Comparison of ENCODE assay signal across 8 mouse cellular contexts in the genomic region with DNA sequence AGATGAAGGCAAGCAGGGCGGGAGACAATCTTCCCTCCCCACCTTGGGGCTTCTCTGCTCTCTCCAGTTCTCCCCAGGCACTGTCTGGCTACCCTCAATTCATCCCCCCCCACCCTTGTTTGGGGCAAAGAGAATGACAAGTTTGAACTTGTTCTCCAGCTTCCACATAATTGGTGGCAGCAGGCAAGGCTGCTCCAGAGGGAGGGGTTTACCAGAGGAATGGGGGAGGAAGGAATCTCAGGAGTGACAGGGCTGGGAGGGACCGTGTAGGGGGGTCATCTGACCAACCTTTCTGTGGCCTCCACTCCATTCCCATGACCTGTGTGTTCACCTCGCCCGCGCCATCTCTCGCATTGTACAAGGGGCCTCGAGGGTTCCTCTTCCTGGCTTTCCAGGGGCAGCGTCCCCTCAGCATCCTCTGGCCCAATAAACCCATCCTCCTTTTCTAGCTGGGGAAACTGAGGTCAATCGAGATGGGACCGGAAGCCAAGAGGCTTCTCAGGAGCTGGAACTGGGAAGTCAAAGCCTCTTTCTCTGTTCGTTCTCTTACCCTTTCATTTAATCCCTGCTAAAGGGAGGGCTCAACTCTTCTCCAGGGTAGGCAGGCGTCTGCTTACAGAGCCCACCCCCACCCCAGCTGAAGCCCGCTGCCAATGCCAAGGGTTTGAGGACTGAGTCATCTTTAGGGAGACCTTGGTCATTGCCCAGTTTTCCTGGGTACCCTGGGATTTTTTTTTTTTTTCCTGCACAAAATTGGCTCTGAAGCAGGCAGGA. TPM values are rescaled to one million over a fixed set of nuclear protein-coding genes. Genes with fewer than 3 reads are reported as not detected.
DNase-seq lines count a peak whose midpoint lies in the region; ATAC-seq lines count a peak whose summit lies in the region.

No protein-coding gene starts in this region.

- no peak overlapping the region for H3K9ac ChIP-seq in kidney, embryonic 15.5 days
- H3K9ac ChIP-seq in hindbrain, embryonic 15.5 days = no peak overlapping the region
- H3K9ac ChIP-seq in neural tube, embryonic 14.5 days (replicated peaks; ENCODE audit: low read depth, low read length) = no peak overlapping the region; the same call in 1 of the 2 replicates

- peak overlapping the region; percentile 95 for H3K4me2 ChIP-seq in kidney, embryonic 15.5 days
- peak overlapping the region; percentile 93 for H3K4me2 ChIP-seq in hindbrain, embryonic 15.5 days
- peak overlapping the region; percentile 70; the same call in 1 of the 2 replicates for H3K4me2 ChIP-seq in neural tube, embryonic 14.5 days (ENCODE audit: low read depth, low read length)

- no peak for DNase-seq in kidney, adult 18-20 months
- peak; percentile 58 for DNase-seq in embryonic facial prominence, embryonic 10.5 days (ENCODE audit: low spot score)
- no peak for DNase-seq in right cerebral cortex, adult 2 months (ENCODE audit: low spot score in 2 of 2)
- DNase-seq in kidney, postnatal 10 days = no peak
- no peak for DNase-seq in T-cell, adult 2 months (ENCODE audit: low spot score)

- peak overlapping the region; percentile 91 for H3K27ac ChIP-seq in kidney, embryonic 15.5 days
- peak overlapping the region; percentile 96 for H3K27ac ChIP-seq in embryonic facial prominence, embryonic 10.5 days (replicated peaks)
- peak overlapping the region; percentile 85 for H3K27ac ChIP-seq in hindbrain, embryonic 15.5 days (replicated peaks)
- H3K27ac ChIP-seq in neural tube, embryonic 14.5 days (ENCODE audit: low read depth, low read length) = peak overlapping the region; percentile 88

- H3K36me3 ChIP-seq in kidney, embryonic 15.5 days = no peaks in the 10 kb centered on the region
- no peaks in the 10 kb centered on the region for H3K36me3 ChIP-seq in embryonic facial prominence, embryonic 10.5 days (replicated peaks)
- no peaks in the 10 kb centered on the region for H3K36me3 ChIP-seq in hindbrain, embryonic 15.5 days
- H3K36me3 ChIP-seq in neural tube, embryonic 14.5 days (ENCODE audit: control insufficient read depth, insufficient read depth, low read length) = no peaks in the 10 kb centered on the region

- no peak for ATAC-seq in kidney, embryonic 15.5 days (replicated peaks; ENCODE audit: low FRiP score)
- ATAC-seq in hindbrain, embryonic 15.5 days (ENCODE audit: low FRiP score, low read depth) = no peak
- no peak for ATAC-seq in neural tube, embryonic 14.5 days (ENCODE audit: low read depth)

- 22% methylated on average over 13 of the region's 13 CpGs for WGBS in kidney, embryonic 15.5 days
- 8% methylated on average over 13 of the region's 13 CpGs for WGBS in embryonic facial prominence, embryonic 10.5 days
- 20% methylated on average over 13 of the region's 13 CpGs for WGBS in hindbrain, embryonic 15.5 days
- 18% methylated on average over 13 of the region's 13 CpGs for WGBS in neural tube, embryonic 14.5 days

- no peaks in the 10 kb centered on the region for H3K9me3 ChIP-seq in kidney, embryonic 15.5 days (replicated peaks)
- no peaks in the 10 kb centered on the region for H3K9me3 ChIP-seq in embryonic facial prominence, embryonic 10.5 days
- H3K9me3 ChIP-seq in hindbrain, embryonic 15.5 days = no peaks in the 10 kb centered on the region
- H3K9me3 ChIP-seq in neural tube, embryonic 14.5 days (ENCODE audit: control insufficient read depth, low read length) = no peaks in the 10 kb centered on the region

- H3K4me3 ChIP-seq in kidney, embryonic 15.5 days (replicated peaks) = peak overlapping the region; percentile 73; the same call in 1 of the 2 replicates
- peak overlapping the region; percentile 88 for H3K4me3 ChIP-seq in embryonic facial prominence, embryonic 10.5 days
- H3K4me3 ChIP-seq in hindbrain, embryonic 15.5 days = peak overlapping the region; percentile 82; the same call in 1 of the 2 replicates
- H3K4me3 ChIP-seq in neural tube, embryonic 14.5 days (ENCODE audit: low read depth, low read length) = peak overlapping the region; percentile 66; the same call in 1 of the 2 replicates

- peaks cover 17% of the 10 kb centered on the region for H3K27me3 ChIP-seq in kidney, embryonic 15.5 days
- peaks cover 70% of the 10 kb centered on the region for H3K27me3 ChIP-seq in embryonic facial prominence, embryonic 10.5 days (replicated peaks; ENCODE audit: low read depth, poor library complexity, severe bottlenecking)
- H3K27me3 ChIP-seq in hindbrain, embryonic 15.5 days = no peaks in the 10 kb centered on the region
- peaks cover 2% of the 10 kb centered on the region; the same call in 1 of the 2 replicates for H3K27me3 ChIP-seq in neural tube, embryonic 14.5 days (ENCODE audit: control insufficient read depth, insufficient read depth, low read length)

- peaks cover 72% of the 10 kb centered on the region for H3K4me1 ChIP-seq in kidney, embryonic 15.5 days
- H3K4me1 ChIP-seq in embryonic facial prominence, embryonic 10.5 days = peaks cover 80% of the 10 kb centered on the region
- H3K4me1 ChIP-seq in hindbrain, embryonic 15.5 days (replicated peaks) = peaks cover 53% of the 10 kb centered on the region
- H3K4me1 ChIP-seq in neural tube, embryonic 14.5 days (ENCODE audit: control insufficient read depth, insufficient read depth, low read length) = peaks cover 28% of the 10 kb centered on the region

RNA-seq across cellular contexts. Expression of gene Scube3, which starts 1.3 kb away (rescaled TPM):
- polyA plus RNA-seq in kidney, embryonic 15.5 days (2015; fragmentation: Nextera tagmentation; extraction: Ambion mirVana) = 17.7 and 19.2 TPM in 2 replicates
- polyA plus RNA-seq in embryonic facial prominence, embryonic 10.5 days (2016; fragmentation: Nextera tagmentation; extraction: Ambion mirVana) = 8.7 and 9.7 TPM in 2 replicates
- 3.7 and 4.4 TPM in 2 replicates for polyA plus RNA-seq in hindbrain, embryonic 15.5 days (2015; fragmentation: Nextera tagmentation; extraction: Ambion mirVana)
- 4.7 and 6.3 TPM in 2 replicates for polyA plus RNA-seq in neural tube, embryonic 14.5 days (2014; fragmentation: Nextera tagmentation; extraction: Ambion mirVana)

RNA-seq across cellular contexts. Expression of gene Zfp523, which starts 36.3 kb away (rescaled TPM):
- 36.3 and 40.1 TPM in 2 replicates for polyA plus RNA-seq in kidney, embryonic 15.5 days (2015; fragmentation: Nextera tagmentation; extraction: Ambion mirVana)
- polyA plus RNA-seq in embryonic facial prominence, embryonic 10.5 days (2016; fragmentation: Nextera tagmentation; extraction: Ambion mirVana) = 32.8 and 35.9 TPM in 2 replicates
- polyA plus RNA-seq in hindbrain, embryonic 15.5 days (2015; fragmentation: Nextera tagmentation; extraction: Ambion mirVana) = 48.1 and 53.1 TPM in 2 replicates
- polyA plus RNA-seq in neural tube, embryonic 14.5 days (2014; fragmentation: Nextera tagmentation; extraction: Ambion mirVana) = 37.6 and 46.1 TPM in 2 replicates
